Mouse (Mus musculus) kidney, adult 2 months (tissue): ENCODE measurements at regions not wholly inside any gene's neighbourhood (a gene's known extent, or its start where the extent isn't known, plus 50 kb on each side); places are given as distances from the start of the nearest gene placed in this dataset.

Source experiments
- CTCF ChIP-seq: fragments of 200-500 bp; conservative IDR thresholded peaks from 2 replicates; pipeline ENCODE4 v1.5.1; 2011; ENCODE audit warnings: low read depth, mild to moderate bottlenecking, control low read depth, low read length, moderate library complexity, mixed read lengths; ENCODE audit not compliant: insufficient read depth, insufficient read length
- POLR2A ChIP-seq: fragments of 200-500 bp; IDR thresholded peaks from one replicate; pipeline ENCODE4 v1.6.1; 2011; ENCODE audit warnings: low read depth, low read length, control low read depth

DNA sequence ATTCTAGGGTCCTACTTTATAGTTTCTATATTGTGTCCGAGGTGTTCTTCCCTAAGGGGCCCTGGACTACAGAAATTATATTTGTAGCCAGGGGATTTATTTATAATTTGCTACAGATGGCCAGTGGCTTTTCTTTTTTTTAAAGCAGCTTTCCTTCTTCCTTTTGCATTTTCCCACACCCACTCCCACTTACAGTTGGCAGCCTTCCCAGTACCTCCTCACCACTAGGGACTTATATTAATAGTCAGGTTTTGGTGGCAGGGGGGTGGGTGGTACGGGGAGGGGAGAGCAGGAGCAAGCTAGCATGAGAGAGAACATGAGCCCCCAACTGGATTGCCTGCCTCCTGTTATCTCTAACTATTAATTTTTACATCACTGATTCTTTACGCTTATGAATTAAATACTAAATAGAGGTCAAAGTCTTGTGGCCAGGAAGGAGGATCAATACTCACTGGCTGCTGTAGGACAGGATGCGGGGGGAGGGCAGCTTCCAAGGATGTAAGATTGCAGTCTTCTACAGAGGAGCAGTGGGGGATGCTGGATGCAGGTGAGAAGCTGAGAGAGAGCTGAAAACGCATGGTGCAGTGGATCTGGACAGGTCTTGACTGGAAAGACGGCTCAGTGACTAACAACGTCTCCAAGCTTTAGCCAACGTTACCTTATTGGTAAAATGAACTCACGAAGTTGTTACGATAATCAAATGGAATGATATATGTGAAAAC, 202.6 kb downstream of the Kcnrg start:
- no peak for TF ChIP-seq CTCF
- no peak for TF ChIP-seq POLR2A
